Mouse (Mus musculus): ENCODE results near the gene Wdr91.

DNA sequence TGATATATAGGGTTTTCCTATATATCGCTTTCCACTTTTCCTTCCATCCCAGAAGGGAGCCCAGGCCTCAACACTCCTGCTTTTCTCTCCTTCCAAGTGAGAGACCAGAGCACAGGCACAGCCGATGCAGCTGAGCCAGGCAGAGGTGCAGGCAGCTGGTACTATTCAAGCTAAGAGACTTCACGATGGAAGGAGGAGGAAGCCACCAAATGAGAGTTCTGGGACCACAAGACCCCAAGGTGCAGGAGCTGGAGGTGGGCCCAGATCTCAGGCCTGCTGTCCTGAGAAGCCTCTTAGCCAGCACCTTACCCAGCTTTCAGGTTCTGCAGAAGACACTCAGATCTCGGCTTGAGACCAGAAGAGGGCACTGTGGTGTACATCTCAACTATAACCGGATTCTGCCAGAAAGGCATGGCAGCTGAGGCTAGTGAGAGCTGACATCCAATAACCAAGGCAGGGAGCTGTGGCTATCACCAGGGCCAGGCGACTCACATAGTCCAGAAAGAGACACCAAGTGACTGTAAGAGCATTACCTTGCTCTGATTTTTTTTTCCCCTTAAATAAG lies 30.7 kb downstream of the Wdr91 start:
- TF ChIP-seq CTCF (IDR thresholded peaks at IDR 0.05; ENCODE audit: low read depth, low read length) (no peak), GATA1 (IDR thresholded peaks at IDR 0.05; ENCODE audit: borderline replicate concordance, low read length) (no peak), POLR2AphosphoS5 (IDR thresholded peaks at IDR 0.05; ENCODE audit: insufficient replicate concordance, low read depth, low read length) (no peak)

All from G1E (cell line).